Mouse (Mus musculus) heart, adult 2 months (tissue): ENCODE measurements around the gene Mef2c. TPM values are rescaled to one million over a fixed set of nuclear protein-coding genes. Genes with fewer than 3 reads are reported as not detected.

Experiments used
- DNase-seq, 2 experiments: peaks; one replicate each; pipeline ENCODE4 v3.0.0; 2021
- H3K27ac ChIP-seq: fragments of 200-600 bp; 2 replicates; pipeline ENCODE4 v1.8.1; 2022
- H3K27me3 ChIP-seq: fragments of 200-500 bp; 2 replicates; pipeline ENCODE4 v1.6.1; 2012; ENCODE audit warnings: mild to moderate bottlenecking, low read length, inconsistent platforms, mixed read lengths; ENCODE audit not compliant: control insufficient read depth, insufficient read depth
- H3K36me3 ChIP-seq: fragments of 200-500 bp; 2 replicates; pipeline ENCODE4 v1.6.1; 2012; ENCODE audit warnings: low read length, inconsistent platforms; ENCODE audit not compliant: control insufficient read depth, insufficient read depth
- H3K4me1 ChIP-seq: fragments of 200-500 bp; 2 replicates; pipeline ENCODE4 v1.6.1; 2011; ENCODE audit warnings: low read length; ENCODE audit not compliant: control insufficient read depth, insufficient read depth
- H3K4me3 ChIP-seq: fragments of 200-600 bp; 2 replicates; pipeline ENCODE4 v1.8.1; 2022
- H3K79me2 ChIP-seq: fragments of 200-500 bp; replicated peaks from 2 replicates; pipeline ENCODE4 v1.6.1; 2012; ENCODE audit warnings: mild to moderate bottlenecking, inconsistent platforms, low read length, moderate library complexity, mixed read lengths; ENCODE audit not compliant: control insufficient read depth, insufficient read depth
- H3K9ac ChIP-seq: fragments of 200-500 bp; 2 replicates; pipeline ENCODE4 v1.6.1; 2012; ENCODE audit warnings: low read depth, mild to moderate bottlenecking, control low read depth, inconsistent platforms, low read length, mixed read lengths
- CTCF ChIP-seq: fragments of 200-600 bp; IDR thresholded peaks from 2 replicates; pipeline ENCODE4 v1.8.1; 2022; ENCODE audit warnings: antibody characterized with exemption, mild to moderate bottlenecking, moderate library complexity
- EP300 ChIP-seq: fragments of 200-500 bp; IDR thresholded peaks from 2 replicates; pipeline ENCODE4 v1.6.1; 2011; ENCODE audit warnings: low read depth, low read length, control low read depth; ENCODE audit not compliant: insufficient read depth
- POLR2A ChIP-seq: fragments of 200-500 bp; IDR thresholded peaks from 2 replicates; pipeline ENCODE4 v1.6.1; 2011; ENCODE audit warnings: mild to moderate bottlenecking, low read depth, low read length, control low read depth; ENCODE audit not compliant: insufficient read depth
- WGBS: fragments of 180-500 bp; shearing (Covaris S2); methylation state at CpG from one replicate; pipeline ENCODE4 v1.1.7; 2018; 5-methylcytosine and 5-hydroxymethylcytosine counted together
- intact Hi-C: fragments of 180-260 bp; cut with DNase I; formaldehyde crosslinking; loops from one replicate; pipeline ENCODE4 v1.15.1; 2025
- polyA plus RNA-seq: library from polyadenylated mRNA; depleted of rRNA; stranded (reverse); fragments of >200 nt; gene quantifications from 2 replicates; pipeline ENCODE4 v1.2.3, GENCODE M21; 2012
- total RNA-seq, 2 experiments: library from RNA; stranded (reverse); gene quantifications; 2 replicates each; pipeline ENCODE4 v1.2.3; 2021

Mef2c gene
- total and polyA plus RNA-seq, 3 experiments, result 35.5 to 74.1 (median 56.5) TPM

DNA sequence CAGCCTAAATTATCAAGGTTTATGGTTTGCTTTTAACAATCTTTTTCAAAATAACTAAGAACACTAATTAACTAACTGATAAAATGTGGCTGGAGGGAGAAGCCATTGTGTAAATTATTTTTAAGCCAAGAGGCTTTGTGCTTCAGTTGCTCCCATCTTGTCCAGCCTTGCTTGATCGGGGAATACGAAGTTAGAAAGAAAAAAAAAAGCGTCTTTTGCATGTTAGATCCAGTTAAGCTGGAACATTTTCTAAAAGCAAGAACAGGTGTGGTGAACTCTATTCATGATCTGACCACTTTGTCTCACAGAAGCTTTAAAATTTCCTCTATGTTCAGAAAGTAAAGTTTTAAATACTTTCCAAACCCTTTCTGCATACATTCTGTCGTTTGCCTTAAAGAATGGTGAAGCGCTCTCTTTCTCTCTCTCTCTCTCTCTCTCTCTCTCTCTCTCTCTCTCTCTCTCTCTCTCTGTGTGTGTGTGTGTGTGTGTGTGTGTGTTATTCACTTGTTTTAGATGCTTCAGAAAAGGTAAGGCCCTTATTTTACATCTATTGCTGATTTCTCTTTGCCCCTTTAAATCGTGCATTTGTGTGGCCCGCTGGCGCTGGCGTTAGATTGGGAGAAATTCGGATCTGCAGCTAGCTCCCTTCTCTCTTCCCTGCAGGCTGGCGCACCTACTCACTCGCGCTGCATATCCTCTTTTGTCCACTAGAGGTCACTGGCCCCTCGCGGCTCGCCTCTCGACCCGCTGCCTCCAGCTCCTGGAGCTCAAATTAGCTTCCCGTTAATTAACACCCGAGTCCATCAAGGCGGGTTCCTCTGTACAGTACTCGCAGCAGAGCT, 210.9 kb downstream of the Mef2c start:
- TF ChIP-seq POLR2A, result no peak
- 0 out of 2 replicates have a peak, but pooled peaks have one; percentile 37 for TF ChIP-seq EP300
- TF ChIP-seq CTCF, result peak; percentile 98
- no peaks in the 10 kb centered on the region for H3K36me3 ChIP-seq
- no peaks in the 10 kb centered on the region for H3K4me1 ChIP-seq
- H3K27me3 ChIP-seq, result peaks cover 25% of the 10 kb centered on the region
- WGBS, result 2% methylated on average over 22 of the region's 22 CpGs
- no peak overlapping the region for H3K27ac ChIP-seq
- no peak overlapping the region for H3K4me3 ChIP-seq
- no peak overlapping the region for H3K9ac ChIP-seq
- DNase-seq, result peak; percentile 73 to 84
- H3K79me2 ChIP-seq, result no peaks in the 10 kb centered on the region
- intact Hi-C loops, result loop anchor here (2.0 kb wide), 2 partner anchors 632 to 1044 kb away; no protein-coding TSS in a partner anchor

- peaks cover 25% of the 10 kb centered on the region for H3K27me3 ChIP-seq
- H3K36me3 ChIP-seq, result no peaks in the 10 kb centered on the region
- no peak overlapping the region for H3K9ac ChIP-seq
- H3K27ac ChIP-seq, result no peak overlapping the region
- no peak overlapping the region for H3K4me3 ChIP-seq
- WGBS, result 10% methylated on average over 14 of the region's 14 CpGs
- intact Hi-C loops, result loop anchor here (2.0 kb wide), 2 partner anchors 631 to 1043 kb away; no protein-coding TSS in a partner anchor
- no peak for DNase-seq
- H3K79me2 ChIP-seq, result no peaks in the 10 kb centered on the region
- TF ChIP-seq CTCF (no peak), EP300 (no peak), POLR2A (no peak)
- H3K4me1 ChIP-seq, result no peaks in the 10 kb centered on the region
These were observed 211.5 kb downstream of the Mef2c start for GRCm38 (mm10) chr13:83715308-83715785.

- H3K9ac ChIP-seq, result no peak overlapping the region
- TF ChIP-seq EP300 (no peak), POLR2A (no peak), CTCF (no peak)
- DNase-seq, result no peak
- 8% methylated on average over 27 of the region's 27 CpGs for WGBS
- no peaks in the 10 kb centered on the region for H3K79me2 ChIP-seq
- no peak overlapping the region for H3K27ac ChIP-seq
- H3K36me3 ChIP-seq, result no peaks in the 10 kb centered on the region
- H3K4me3 ChIP-seq, result no peak overlapping the region
- H3K27me3 ChIP-seq, result peaks cover 30% of the 10 kb centered on the region
- intact Hi-C loops, result loop anchor here (2.0 kb wide), 2 partner anchors 631 to 1043 kb away; no protein-coding TSS in a partner anchor
- H3K4me1 ChIP-seq, result no peaks in the 10 kb centered on the region
These were observed 212.3 kb downstream of the Mef2c start for GRCm38 (mm10) chr13:83715971-83716615.
